Mouse (Mus musculus) myocyte (in vitro differentiated cells): ENCODE data around the gene Zbtb1. TPM values are rescaled to one million over a fixed set of nuclear protein-coding genes. Genes with fewer than 3 reads are reported as not detected.

Source experiments
- H3K27me3 ChIP-seq: one replicate; pipeline ENCODE4 v1.6.1; 2011; ENCODE audit not compliant: control insufficient read depth, insufficient read depth, insufficient read length
- H3K36me3 ChIP-seq: one replicate; pipeline ENCODE4 v1.6.1; 2011; ENCODE audit not compliant: control insufficient read depth, insufficient read depth
- H3K4me2 ChIP-seq: one replicate; pipeline ENCODE4 v1.6.1; 2011; ENCODE audit warnings: low read depth, control low read depth
- H3K4me3 ChIP-seq: one replicate; pipeline ENCODE4 v1.5.1; 2011; ENCODE audit warnings: mild to moderate bottlenecking, control low read depth, moderate library complexity
- H3K79me2 ChIP-seq: one replicate; pipeline ENCODE4 v1.6.1; 2011; ENCODE audit not compliant: control insufficient read depth, insufficient read depth
- H3ac ChIP-seq: one replicate; pipeline ENCODE4 v1.6.1; 2011; ENCODE audit not compliant: control insufficient read depth, insufficient read length
- CEBPB ChIP-seq: IDR thresholded peaks from 2 replicates; pipeline ENCODE4 v1.6.1; 2011; ENCODE audit warnings: mild to moderate bottlenecking, moderate library complexity; ENCODE audit not compliant: poor library complexity, insufficient read depth, severe bottlenecking
- E2F4 ChIP-seq: IDR thresholded peaks from one replicate; pipeline ENCODE4 v1.6.1; 2011; ENCODE audit warnings: mild to moderate bottlenecking, control low read depth, moderate library complexity; ENCODE audit not compliant: insufficient read depth
- MAX ChIP-seq: IDR thresholded peaks from one replicate; pipeline ENCODE4 v1.6.1; 2011; ENCODE audit warnings: low read depth, mild to moderate bottlenecking, control low read depth
- MYOD1 ChIP-seq, 3 experiments: IDR thresholded peaks; one replicate each; pipeline ENCODE4 v1.6.1; 2011; ENCODE audit warnings: control low read depth in 2 of 3, low read depth in 2 of 3, mild to moderate bottlenecking in 2 of 3, moderate library complexity in 1 of 3; ENCODE audit not compliant: insufficient read length in 2 of 3, control insufficient read depth in 1 of 3
- MYOG ChIP-seq, 3 experiments: IDR thresholded peaks; one replicate each; pipeline ENCODE4 v1.6.1; 2011; ENCODE audit warnings: control low read depth in 2 of 3, low read depth in 2 of 3, mild to moderate bottlenecking in 2 of 3; ENCODE audit not compliant: insufficient read length in 2 of 3, control insufficient read depth in 1 of 3, insufficient read depth in 1 of 3
- POLR2A ChIP-seq: IDR thresholded peaks from one replicate; pipeline ENCODE4 v1.6.1; 2011; ENCODE audit warnings: low read depth, mild to moderate bottlenecking, control low read depth, moderate library complexity; ENCODE audit not compliant: insufficient read length
- POLR2AphosphoS2 ChIP-seq: IDR thresholded peaks from one replicate; pipeline ENCODE4 v1.6.1; 2011; ENCODE audit warnings: low read depth, control low read depth; ENCODE audit not compliant: insufficient read length
- REST ChIP-seq: IDR thresholded peaks from one replicate; pipeline ENCODE4 v1.6.1; 2011; ENCODE audit warnings: mild to moderate bottlenecking, control low read depth, moderate library complexity; ENCODE audit not compliant: insufficient read depth, insufficient read length
- SRF ChIP-seq: IDR thresholded peaks from one replicate; pipeline ENCODE4 v1.6.1; 2011; ENCODE audit warnings: low read depth; ENCODE audit not compliant: control insufficient read depth, insufficient read length
- TCF12 ChIP-seq: IDR thresholded peaks from one replicate; pipeline ENCODE4 v1.6.1; 2011; ENCODE audit warnings: mild to moderate bottlenecking, control low read depth; ENCODE audit not compliant: poor library complexity, insufficient read depth, severe bottlenecking
- TCF3 ChIP-seq: IDR thresholded peaks from one replicate; pipeline ENCODE4 v1.6.1; 2011; ENCODE audit warnings: low read depth, control low read depth; ENCODE audit not compliant: insufficient read length
- USF1 ChIP-seq: IDR thresholded peaks from one replicate; pipeline ENCODE4 v1.6.1; 2011; ENCODE audit warnings: low read depth, mild to moderate bottlenecking, control low read depth, moderate library complexity
- polyA plus RNA-seq: library from polyadenylated mRNA; unstranded; fragments of >200 nt; fragmentation: generic; extraction: Trizol; gene quantifications from one replicate; pipeline ENCODE4 v1.2.1, GENCODE M21; 2012; ENCODE audit warnings: missing spikeins

Gene Zbtb1
- polyA plus RNA-seq, 1 experiment, result 1.7 TPM

- no peaks in the 10 kb centered on the region for H3K36me3 ChIP-seq
- no peak overlapping the region for H3K4me3 ChIP-seq
- no peaks in the 10 kb centered on the region for H3K27me3 ChIP-seq
- H3K4me2 ChIP-seq, result no peak overlapping the region
- H3ac ChIP-seq, result no peak overlapping the region
- no peaks in the 10 kb centered on the region for H3K79me2 ChIP-seq
- TF ChIP-seq SRF (no peak), POLR2AphosphoS2 (no peak), TCF12 (no peak), TCF3 (no peak), POLR2A (no peak), E2F4 (no peak), MYOD1 (IDR thresholded peaks at IDR 0.05; ENCODE audit: control insufficient read depth in 1 of 3, insufficient read length in 2 of 3, low read depth in 2 of 3) (no peak), MAX (no peak), USF1 (no peak), MYOG (IDR thresholded peaks at IDR 0.05; ENCODE audit: control insufficient read depth in 1 of 3, insufficient read depth in 1 of 3, insufficient read length in 2 of 3, low read depth in 2 of 3) (no peak), CEBPB (no peak), REST (no peak)
Observed at GRCm38 (mm10) chr12:76333688-76334087, 36.4 kb upstream of the Zbtb1 start.

- Histone ChIP-seq H3K36me3 (no peaks in the 10 kb centered on the region), H3ac (no peak overlapping the region), H3K4me3 (no peak overlapping the region), H3K27me3 (no peaks in the 10 kb centered on the region), H3K79me2 (no peaks in the 10 kb centered on the region), H3K4me2 (no peak overlapping the region)
- TF ChIP-seq MAX (no peak), TCF12 (no peak), CEBPB (no peak), MYOD1 (IDR thresholded peaks at IDR 0.05; ENCODE audit: control insufficient read depth in 1 of 3, insufficient read length in 2 of 3, low read depth in 2 of 3) (no peak), TCF3 (no peak), SRF (no peak), POLR2A (no peak), POLR2AphosphoS2 (no peak), USF1 (no peak), MYOG (IDR thresholded peaks at IDR 0.05; ENCODE audit: control insufficient read depth in 1 of 3, insufficient read depth in 1 of 3, insufficient read length in 2 of 3, low read depth in 2 of 3) (no peak), REST (no peak), E2F4 (no peak)
Observed at GRCm38 (mm10) chr12:76335641-76336040, 34.4 kb upstream of the Zbtb1 start.

GRCm38 (mm10) chr12:76336111-76336965 lies 33.7 kb upstream of the Zbtb1 start:
- Histone ChIP-seq H3K4me3 (no peak overlapping the region), H3K27me3 (no peaks in the 10 kb centered on the region), H3K4me2 (no peak overlapping the region), H3K36me3 (no peaks in the 10 kb centered on the region), H3K79me2 (no peaks in the 10 kb centered on the region), H3ac (no peak overlapping the region)
- TF ChIP-seq USF1 (no peak), REST (no peak), TCF12 (no peak), MAX (no peak), CEBPB (no peak), MYOG (IDR thresholded peaks at IDR 0.05; ENCODE audit: control insufficient read depth in 1 of 3, insufficient read depth in 1 of 3, insufficient read length in 2 of 3, low read depth in 2 of 3) (no peak), POLR2AphosphoS2 (no peak), TCF3 (no peak), SRF (no peak), MYOD1 (IDR thresholded peaks at IDR 0.05; ENCODE audit: control insufficient read depth in 1 of 3, insufficient read length in 2 of 3, low read depth in 2 of 3) (no peak), POLR2A (no peak), E2F4 (no peak)

DNA sequence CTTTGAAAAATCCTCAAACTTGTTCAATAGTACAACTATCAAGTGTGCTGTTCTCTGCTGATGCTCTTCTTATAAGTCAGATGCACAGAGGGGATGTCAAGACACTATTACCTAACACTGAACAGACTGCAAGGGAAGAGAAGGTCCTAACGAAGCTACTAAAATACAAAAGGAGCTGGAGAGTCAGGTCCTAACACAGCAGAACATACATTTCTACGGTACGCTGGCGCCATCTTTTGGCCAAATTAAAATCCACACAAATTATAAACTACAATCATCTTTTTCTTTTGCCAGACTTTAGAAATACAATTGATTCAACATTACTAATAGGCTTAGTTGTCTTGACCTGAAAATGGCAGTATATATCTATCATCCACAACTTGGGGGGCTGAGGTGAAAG lies 29.0 kb upstream of the Zbtb1 start:
- no peak overlapping the region for H3ac ChIP-seq
- TF ChIP-seq REST (no peak), TCF3 (no peak), POLR2A (no peak), MYOD1 (IDR thresholded peaks at IDR 0.05; ENCODE audit: control insufficient read depth in 1 of 3, insufficient read length in 2 of 3, low read depth in 2 of 3) (no peak), SRF (no peak), TCF12 (no peak), CEBPB (no peak), POLR2AphosphoS2 (no peak), USF1 (no peak), MAX (no peak), E2F4 (no peak), MYOG (IDR thresholded peaks at IDR 0.05; ENCODE audit: control insufficient read depth in 1 of 3, insufficient read depth in 1 of 3, insufficient read length in 2 of 3, low read depth in 2 of 3) (no peak)
- H3K27me3 ChIP-seq, result no peaks in the 10 kb centered on the region
- H3K36me3 ChIP-seq, result no peaks in the 10 kb centered on the region
- no peak overlapping the region for H3K4me3 ChIP-seq
- H3K79me2 ChIP-seq, result no peaks in the 10 kb centered on the region
- no peak overlapping the region for H3K4me2 ChIP-seq
